Mouse (Mus musculus) Patski (cell line): ENCODE data around the gene Gm42742. TPM values are rescaled to one million over a fixed set of nuclear protein-coding genes. Genes with fewer than 3 reads are reported as not detected.

Source experiments
- ATAC-seq: fragments of 100-300 bp; one replicate; pipeline ENCODE4 v1.8.0; 2021
- CTCF ChIA-PET: fragments of 350-600 bp; sonication (Branson Sonifier 250); formaldehyde crosslinking; loops from one replicate; lab custom pipeline; 2022; ENCODE audit warnings: inconsistent platforms; lab: Charles Lee
- POLR2A ChIA-PET: fragments of 350-600 bp; sonication (Branson Sonifier 250); formaldehyde crosslinking; loops from one replicate; lab custom pipeline; 2022; ENCODE audit warnings: antibody characterized with exemption, inconsistent platforms; lab: Charles Lee
- DNase-seq: peaks from one replicate; pipeline ENCODE4 v3.0.0-alpha.2; 2011; ENCODE audit warnings: low read depth, low spot score
- H3K27me3 ChIP-seq: fragments of 371-371 bp; one replicate; pipeline ENCODE4 v1.5.1; 2021
- CTCF ChIP-seq: fragments of 100-300 bp; IDR thresholded peaks from one replicate; pipeline ENCODE4 v1.5.1; 2021
- in situ Hi-C: fragments of 300-500 bp; cut with MboI; formaldehyde crosslinking; loops from 3 replicates; pipeline ENCODE4 v1.11.1; 2018; ENCODE audit warnings: low pct_unique_long_range_greater_than_20kb, mixed read lengths
- polyA plus RNA-seq: library from polyadenylated mRNA; unstranded; gene quantifications from one replicate; pipeline ENCODE4 v1.2.3, GENCODE M21; 2021

The Gm42742 gene
- polyA plus RNA-seq, 1 experiment from 2014 or later: 39.5 TPM

DNA sequence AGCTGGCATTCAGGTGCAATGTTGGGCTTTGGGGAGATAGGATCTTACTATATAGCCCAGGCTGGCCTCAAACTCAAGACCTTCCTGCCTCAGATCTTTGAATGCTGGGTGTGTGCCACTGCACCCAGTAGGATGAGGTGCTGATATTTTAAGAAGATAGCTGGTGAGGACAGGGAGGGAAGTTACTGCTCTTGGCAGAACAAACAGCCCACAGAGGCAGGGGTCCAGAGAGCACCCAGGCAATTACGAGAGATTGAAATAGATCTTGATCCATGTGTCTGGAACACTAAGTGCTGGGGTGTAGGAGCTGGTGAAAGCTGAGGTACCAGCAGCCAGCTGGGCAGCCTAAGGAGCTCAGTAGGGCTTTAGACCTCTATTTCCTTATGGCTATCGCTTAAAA is 39.3 kb downstream of the Gm42742 start:
- CTCF ChIA-PET: no interaction called here
- no peak for ATAC-seq
- no peak for TF ChIP-seq CTCF
- DNase-seq: no peak
- in situ Hi-C loops: no loop called here
- H3K27me3 ChIP-seq: no peaks in the 10 kb centered on the region
- POLR2A ChIA-PET: interaction anchor here (1.8 kb wide), 1 partner anchor 35 kb away, joined by 4 read pairs; the partner anchor contains the start of genes Pagr1a and Pagr1b

DNA sequence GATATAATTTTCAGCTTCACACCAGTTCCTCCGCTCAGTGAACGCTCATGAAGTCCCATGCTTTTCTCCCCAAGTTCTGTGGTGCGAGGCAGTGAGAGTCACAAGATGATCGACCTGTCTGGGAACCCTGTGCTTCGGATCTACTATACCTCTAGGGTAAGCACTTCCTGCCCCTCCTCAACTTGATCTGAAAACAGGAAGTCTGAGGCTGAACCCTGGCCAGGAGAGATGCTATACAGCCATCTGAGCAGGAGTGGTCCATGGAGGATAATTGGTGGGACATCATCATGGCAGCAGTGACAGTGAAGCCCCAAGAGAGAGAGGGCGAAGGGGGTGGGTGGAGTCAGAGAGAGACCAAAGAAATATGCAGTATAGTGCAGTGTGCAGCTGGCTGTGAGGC is 42.1 kb downstream of the Gm42742 start:
- ChIA-PET POLR2A (no interaction called here), CTCF (no interaction called here)
- DNase-seq (no peak), ATAC-seq (no peak)
- TF ChIP-seq CTCF: no peak
- H3K27me3 ChIP-seq: no peaks in the 10 kb centered on the region
- in situ Hi-C loops: no loop called here

DNA sequence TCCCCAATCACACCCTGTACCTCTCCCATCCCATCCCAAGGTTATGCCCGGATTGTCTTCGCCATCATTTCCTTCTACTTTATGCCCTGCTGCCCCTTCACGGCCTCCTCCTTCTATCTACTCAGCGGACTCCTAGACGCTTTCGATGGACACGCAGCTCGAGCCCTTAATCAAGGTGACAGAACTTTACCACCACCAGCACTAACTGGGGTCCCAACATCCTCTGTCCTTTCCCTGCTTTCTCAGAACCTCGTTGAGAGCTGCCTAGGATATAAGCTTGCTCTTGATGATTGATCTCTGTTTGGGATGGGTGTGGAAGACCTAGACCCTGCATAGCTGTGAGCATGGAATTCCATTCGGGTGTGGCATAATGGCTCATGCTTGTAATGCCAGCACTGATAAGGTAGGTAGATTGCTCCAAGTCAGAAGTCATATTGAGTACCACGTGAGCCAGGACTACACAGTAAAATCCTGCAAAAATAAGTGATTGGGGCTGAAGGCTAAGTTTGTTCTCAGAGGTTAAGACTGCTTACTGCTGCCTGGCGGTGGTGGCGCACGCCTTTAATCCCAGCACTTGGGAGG is 43.9 kb downstream of the Gm42742 start:
- in situ Hi-C loops: no loop called here
- ChIA-PET POLR2A (interaction anchor here (0.8 to 1.4 kb wide), 3 partner anchors 15 to 40 kb away, joined by 3 to 4 read pairs (median 3); partner anchors contain the start of genes Pagr1a and Pagr1b), CTCF (interaction anchor here (1.0 to 1.1 kb wide), 3 partner anchors 23 to 144 kb away, joined by 3 to 4 read pairs (median 3); no protein-coding TSS in a partner anchor)
- no peaks in the 10 kb centered on the region for H3K27me3 ChIP-seq
- DNase-seq (no peak), ATAC-seq (no peak)
- no peak for TF ChIP-seq CTCF

DNA sequence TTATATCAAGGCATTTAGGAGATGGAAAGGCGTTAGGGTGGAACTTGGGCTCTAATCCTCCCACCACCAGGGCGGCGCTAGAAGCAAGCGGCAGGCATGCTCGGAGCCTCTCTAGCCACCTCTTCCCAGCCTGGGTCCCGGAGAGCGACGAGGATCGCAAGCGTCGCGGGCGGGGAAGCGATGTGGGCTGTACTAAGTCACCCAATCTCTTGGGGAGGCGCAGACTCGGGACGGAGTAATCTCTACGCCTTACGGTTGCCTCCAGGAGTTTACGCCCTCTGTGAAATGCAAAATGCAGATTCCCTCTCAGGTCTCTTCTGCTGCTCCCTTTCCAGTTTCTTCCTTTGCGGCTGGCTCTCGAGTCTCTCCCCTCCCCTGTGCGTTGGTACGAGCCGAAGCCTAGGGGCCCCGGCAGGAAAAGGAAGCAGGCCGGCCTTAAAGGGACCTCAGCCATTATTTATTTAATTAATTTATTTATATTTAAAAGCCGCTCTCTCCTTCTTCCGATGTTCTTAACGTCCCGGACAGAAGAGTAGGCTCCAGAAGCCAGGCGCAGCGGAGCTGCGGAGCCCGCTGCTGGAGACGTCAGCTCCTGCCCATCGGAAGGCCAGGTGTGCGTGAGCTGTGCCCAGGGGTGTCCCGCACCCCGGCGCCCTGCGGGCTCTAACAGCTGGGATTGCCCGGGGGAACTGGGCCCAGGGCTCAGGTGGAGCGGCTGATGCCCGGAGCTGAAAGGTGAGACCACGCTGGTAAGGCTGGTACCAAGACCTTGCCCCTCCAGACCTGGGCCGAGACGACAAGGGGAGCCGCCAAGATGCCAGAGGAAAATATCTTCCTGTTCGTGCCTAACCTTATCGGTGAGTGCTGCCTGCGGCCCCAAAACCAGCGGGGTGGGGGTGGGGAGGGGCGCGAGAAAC is 44.7 kb downstream of the Gm42742 start, which contains the start of gene Cdiptos:
TSS of gene Cdiptos (minus strand) at position 149 of the 917 bp plus-strand sequence.
- POLR2A ChIA-PET: interaction anchor here (0.8 to 1.4 kb wide), 3 partner anchors 16 to 41 kb away, joined by 3 to 4 read pairs (median 3); partner anchors contain the start of genes Pagr1a and Pagr1b

DNA sequence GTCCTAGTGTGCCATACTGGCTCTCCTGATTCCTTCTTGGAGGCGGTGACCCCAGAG is 45.2 kb downstream of the Gm42742 start, which contains the start of gene Cdipt:
TSS of gene Cdipt (plus strand) at position 22 of the 57 bp plus-strand sequence.
- TF ChIP-seq CTCF: no peak
- ATAC-seq (no peak), DNase-seq (no peak)
- in situ Hi-C loops: no loop called here
- ChIA-PET POLR2A (no interaction called here), CTCF (no interaction called here)
- no peaks in the 10 kb centered on the region for H3K27me3 ChIP-seq

More for the DNA sequence above, 44.7 kb downstream of the Gm42742 start, which contains the start of gene Cdiptos:
- in situ Hi-C loops: no loop called here
- ATAC-seq: peak; percentile 73
- CTCF ChIA-PET: interaction anchor here (1.0 to 1.1 kb wide), 3 partner anchors 23 to 144 kb away, joined by 3 to 4 read pairs (median 3); no protein-coding TSS in a partner anchor
- TF ChIP-seq CTCF: peak; percentile 99
- no peaks in the 10 kb centered on the region for H3K27me3 ChIP-seq
- peak; percentile 82 for DNase-seq

DNA sequence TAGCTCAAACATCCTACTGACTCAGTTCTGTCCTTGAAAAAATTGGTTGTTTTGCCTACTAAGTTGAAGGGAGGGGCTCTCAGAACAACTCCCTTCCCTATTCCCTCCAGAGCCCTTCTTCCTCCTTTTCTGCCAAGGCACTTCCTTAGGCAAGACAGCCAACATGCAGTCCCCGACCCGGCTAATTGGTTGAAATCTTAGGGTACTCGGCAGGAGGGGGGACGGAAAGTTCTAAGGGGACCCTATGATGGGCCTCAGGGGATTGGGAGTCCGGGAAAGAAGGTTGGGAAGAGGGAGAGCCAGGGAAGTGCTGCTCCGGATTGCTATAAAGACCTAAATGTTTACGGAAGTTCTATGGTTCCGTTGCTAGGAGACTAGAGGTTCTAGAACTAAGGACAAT is 45.4 kb downstream of the Gm42742 start:
- in situ Hi-C loops: no loop called here
- CTCF ChIA-PET: no interaction called here
- DNase-seq (no peak), ATAC-seq (no peak)
- POLR2A ChIA-PET: no interaction called here
- TF ChIP-seq CTCF: no peak
- no peaks in the 10 kb centered on the region for H3K27me3 ChIP-seq

DNA sequence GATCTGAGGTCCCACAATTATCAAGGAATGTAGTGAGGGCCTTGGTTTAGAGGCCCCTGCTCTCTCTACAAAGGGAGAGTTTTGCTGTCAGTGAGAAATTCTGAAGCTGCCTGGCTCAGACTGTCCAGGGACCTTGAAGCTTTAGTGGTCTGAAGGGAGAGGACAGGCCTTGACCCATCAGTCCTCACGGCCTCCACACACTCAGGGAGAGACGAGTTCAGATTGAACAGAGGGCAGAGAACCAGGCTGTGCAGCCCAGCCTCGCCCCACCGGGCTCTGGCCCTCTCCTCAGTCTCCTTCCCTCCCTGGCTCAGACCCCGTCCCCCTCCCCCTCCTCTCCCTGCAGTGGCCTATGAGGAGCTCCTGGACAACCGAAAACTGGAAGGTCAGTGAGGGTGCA is 53.5 kb downstream of the Gm42742 start:
- no peak for TF ChIP-seq CTCF
- CTCF ChIA-PET: no interaction called here

DNA sequence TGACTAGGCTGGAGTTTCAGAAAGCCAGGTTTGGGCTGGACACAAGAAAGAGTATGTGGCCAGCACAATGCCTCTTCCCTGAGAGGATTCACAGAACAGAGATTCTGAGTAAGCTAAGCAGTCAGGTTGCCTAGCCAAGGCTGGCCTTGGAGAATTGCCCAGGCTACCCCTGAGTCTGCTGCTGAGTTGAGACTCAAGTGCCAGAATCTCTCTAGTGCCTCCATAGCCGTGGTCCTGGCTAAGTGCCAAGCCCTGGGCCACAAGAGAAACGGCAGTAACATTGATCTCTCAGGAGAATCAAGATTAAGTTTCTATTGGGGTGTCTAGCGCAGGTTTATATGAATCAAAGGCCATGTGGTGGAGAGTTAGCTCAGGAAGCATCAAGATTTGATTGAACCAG is 55.3 kb downstream of the Gm42742 start:
- ATAC-seq (no peak), DNase-seq (no peak)
- TF ChIP-seq CTCF: no peak
- H3K27me3 ChIP-seq: no peaks in the 10 kb centered on the region
- ChIA-PET POLR2A (interaction anchor here (0.7 kb wide), 2 partner anchors 63 to 189 kb away, joined by 3 to 7 read pairs; partner anchors contain the start of gene Ypel3), CTCF (interaction anchor here (1.3 to 1.4 kb wide), 2 partner anchors 30 to 145 kb away, joined by 3 read pairs; no protein-coding TSS in a partner anchor)
- in situ Hi-C loops: loop anchor here (10.0 kb wide), 1 partner anchor 129 kb away; the partner anchor contains the start of gene AI467606

More for the DNA sequence above, 53.5 kb downstream of the Gm42742 start:
- POLR2A ChIA-PET: no interaction called here
- ATAC-seq (no peak), DNase-seq (no peak)
- in situ Hi-C loops: loop anchor here (10.0 kb wide), 1 partner anchor 127 kb away; the partner anchor contains the start of gene AI467606
- no peaks in the 10 kb centered on the region for H3K27me3 ChIP-seq

Other genes with a start within 250 kb of the Gm42742 start
- 109 TPM for gene Ypel3, start 244.1 kb downstream of the Gm42742 start, polyA plus RNA-seq
- 0.49 TPM for gene Tbx6, start 239.6 kb downstream of the Gm42742 start, polyA plus RNA-seq
- 94.3 TPM for gene Ppp4c, start 228.6 kb downstream of the Gm42742 start, polyA plus RNA-seq
- gene Fam57b, start 223.4 kb downstream of the Gm42742 start, polyA plus RNA-seq: 1.3 TPM
- gene 4930451I11Rik, start 189.5 kb downstream of the Gm42742 start, polyA plus RNA-seq: not detected
- not detected for gene Doc2a, start 173.7 kb downstream of the Gm42742 start, polyA plus RNA-seq
- gene Hirip3, start 159.1 kb downstream of the Gm42742 start, polyA plus RNA-seq: 58.5 TPM
- gene Ino80e, start 158.7 kb downstream of the Gm42742 start, polyA plus RNA-seq: 67.7 TPM
- gene Taok2, start 136.4 kb downstream of the Gm42742 start, polyA plus RNA-seq: 66.0 TPM
- 48.0 TPM for gene Tmem219, start 98.2 kb downstream of the Gm42742 start, polyA plus RNA-seq
- gene Kctd13, start 92.2 kb downstream of the Gm42742 start, polyA plus RNA-seq: 14.0 TPM
- not detected for gene Asphd1, start 71.5 kb downstream of the Gm42742 start, polyA plus RNA-seq
- gene Sez6l2, start 70.5 kb downstream of the Gm42742 start, polyA plus RNA-seq: 0.08 TPM
- gene Cdipt, start 45.2 kb downstream of the Gm42742 start, polyA plus RNA-seq: 143 TPM
- gene Cdiptos, start 45.0 kb downstream of the Gm42742 start, polyA plus RNA-seq: 1.3 TPM
- 104 TPM for gene Mvp, start 6.5 kb downstream of the Gm42742 start, polyA plus RNA-seq
- gene Pagr1b, start 4.6 kb downstream of the Gm42742 start, polyA plus RNA-seq: 0.33 TPM
- gene Pagr1a, start 3.7 kb downstream of the Gm42742 start, polyA plus RNA-seq: 17.5 TPM
- 0.36 TPM for gene Prrt2, start 114 bp upstream of the Gm42742 start, polyA plus RNA-seq
- gene Maz, start 5.9 kb upstream of the Gm42742 start, polyA plus RNA-seq: 139 TPM
- 47.3 TPM for gene Kif22, start 21.4 kb upstream of the Gm42742 start, polyA plus RNA-seq
- gene Zg16, start 66.2 kb upstream of the Gm42742 start, polyA plus RNA-seq: not detected
- 0.71 TPM for gene AI467606, start 70.3 kb upstream of the Gm42742 start, polyA plus RNA-seq
- not detected for gene Qprt, start 101.1 kb upstream of the Gm42742 start, polyA plus RNA-seq
- gene Spn, start 116.7 kb upstream of the Gm42742 start, polyA plus RNA-seq: 0.21 TPM
- 66.6 TPM for gene Cd2bp2, start 175.0 kb upstream of the Gm42742 start, polyA plus RNA-seq
- gene Tbc1d10b, start 187.4 kb upstream of the Gm42742 start, polyA plus RNA-seq: 51.7 TPM
- 6.9 TPM for gene Mylpf, start 187.8 kb upstream of the Gm42742 start, polyA plus RNA-seq
- 17.7 TPM for gene Zfp553, start 212.0 kb upstream of the Gm42742 start, polyA plus RNA-seq
- gene Sept1, start 212.0 kb upstream of the Gm42742 start, polyA plus RNA-seq: 2.1 TPM
- 45.1 TPM for gene Zfp771, start 223.2 kb upstream of the Gm42742 start, polyA plus RNA-seq
- gene Dctpp1, start 239.6 kb upstream of the Gm42742 start, polyA plus RNA-seq: 30.0 TPM